Mouse (Mus musculus) liver, adult 2 months (tissue): ENCODE data around the gene Adgrf3. TPM values are rescaled to one million over a fixed set of nuclear protein-coding genes. Genes with fewer than 3 reads are reported as not detected.
"Not testable (repeated sequence)": the region's sequence is repeated elsewhere in the genome, so short reads cannot be mapped to it uniquely, and the experiment has no call there.

Experiments
- DNase-seq: peaks from one replicate; pipeline ENCODE4 v3.0.0-alpha.2; 2011; ENCODE audit warnings: low read depth, low spot score; ENCODE audit errors: extremely low read depth
- H3K27ac ChIP-seq: fragments of 200-500 bp; replicated peaks from 2 replicates; pipeline ENCODE4 v1.5.1; 2012; ENCODE audit warnings: low read depth, mild to moderate bottlenecking, control low read depth, inconsistent platforms, low read length; ENCODE audit not compliant: insufficient read depth
- H3K27me3 ChIP-seq: fragments of 200-500 bp; 2 replicates; pipeline ENCODE4 v1.6.1; 2012; ENCODE audit warnings: mild to moderate bottlenecking, moderate library complexity, low read length, inconsistent platforms; ENCODE audit not compliant: control insufficient read depth, insufficient read depth
- H3K36me3 ChIP-seq: fragments of 200-500 bp; 2 replicates; pipeline ENCODE4 v1.6.1; 2012; ENCODE audit warnings: low read length, inconsistent platforms; ENCODE audit not compliant: control insufficient read depth, insufficient read depth
- H3K4me1 ChIP-seq: fragments of 200-500 bp; 2 replicates; pipeline ENCODE4 v1.6.1; 2011; ENCODE audit warnings: low read length; ENCODE audit not compliant: control insufficient read depth, insufficient read depth
- H3K4me3 ChIP-seq: fragments of 200-500 bp; 2 replicates; pipeline ENCODE4 v1.5.1; 2011; ENCODE audit warnings: low read depth, mild to moderate bottlenecking, control low read depth, low read length, moderate library complexity; ENCODE audit not compliant: insufficient read depth
- H3K79me2 ChIP-seq: fragments of 200-500 bp; 2 replicates; pipeline ENCODE4 v1.6.1; 2012; ENCODE audit warnings: inconsistent platforms, mild to moderate bottlenecking, low read length, moderate library complexity; ENCODE audit not compliant: control insufficient read depth, insufficient read depth
- H3K9ac ChIP-seq: fragments of 200-500 bp; 2 replicates; pipeline ENCODE4 v1.6.1; 2012; ENCODE audit warnings: low read depth, mild to moderate bottlenecking, control low read depth, inconsistent platforms, low read length
- CTCF ChIP-seq: fragments of 200-500 bp; IDR thresholded peaks from 2 replicates; pipeline ENCODE4 v1.5.1; 2011; ENCODE audit warnings: low read depth, low read length, control low read depth
- POLR2A ChIP-seq: fragments of 200-500 bp; IDR thresholded peaks from 2 replicates; pipeline ENCODE4 v1.6.1; 2011; ENCODE audit warnings: low read length, control low read depth; ENCODE audit not compliant: insufficient read depth; ENCODE audit errors: extremely low read depth
- WGBS: fragments of 180-500 bp; shearing (Covaris S2); methylation state at CpG from one replicate; pipeline ENCODE4 v1.1.7; 2018; 5-methylcytosine and 5-hydroxymethylcytosine counted together
- polyA plus RNA-seq: library from polyadenylated mRNA; depleted of rRNA; stranded (reverse); fragments of >200 nt; gene quantifications from 2 replicates; pipeline ENCODE4 v1.2.3, GENCODE M21; 2012
- total RNA-seq: library from RNA; depleted of rRNA; stranded (reverse); fragments of >200 nt; gene quantifications from 2 replicates; pipeline ENCODE4 v1.2.3, GENCODE M21; 2014

Gene Adgrf3
- total and polyA plus RNA-seq, 2 experiments: not detected

- Histone ChIP-seq H3K27ac (no peak overlapping the region), H3K9ac (no peak overlapping the region), H3K36me3 (no peaks in the 10 kb centered on the region), H3K79me2 (no peaks in the 10 kb centered on the region), H3K4me3 (no peak overlapping the region), H3K4me1 (no peaks in the 10 kb centered on the region), H3K27me3 (no peaks in the 10 kb centered on the region)
- TF ChIP-seq CTCF (peak; percentile 42; the same call in 1 of the 2 replicates), POLR2A (no peak)
- WGBS: 8% methylated on average over 4 of the region's 4 CpGs
- DNase-seq: peak; percentile 43
Measured at GRCm38 (mm10) chr5:30214889-30215288, 9.4 kb upstream of the Adgrf3 start.

- not testable (repeated sequence) for H3K27ac ChIP-seq, DNase-seq, H3K27me3 ChIP-seq, H3K79me2 ChIP-seq, H3K4me1 ChIP-seq, H3K4me3 ChIP-seq, H3K9ac ChIP-seq, H3K36me3 ChIP-seq
- WGBS: 91% methylated on average over 5 of the region's 5 CpGs
Measured at GRCm38 (mm10) chr5:30210758-30211157, 5.2 kb upstream of the Adgrf3 start.

GRCm38 (mm10) chr5:30207276-30207675 is 1.8 kb upstream of the Adgrf3 start:
- TF ChIP-seq CTCF: peak; percentile 68
- TF ChIP-seq POLR2A: no peak
- no peak overlapping the region for H3K4me3 ChIP-seq
- DNase-seq: peak; percentile 53
- no peaks in the 10 kb centered on the region for H3K4me1 ChIP-seq
- H3K79me2 ChIP-seq: no peaks in the 10 kb centered on the region
- H3K36me3 ChIP-seq: no peaks in the 10 kb centered on the region
- no peak overlapping the region for H3K9ac ChIP-seq
- no peak overlapping the region for H3K27ac ChIP-seq
- WGBS: 60% methylated on average over 6 of the region's 6 CpGs
- H3K27me3 ChIP-seq: no peaks in the 10 kb centered on the region

- Histone ChIP-seq H3K9ac (no peak overlapping the region), H3K4me3 (no peak overlapping the region), H3K27me3 (no peaks in the 10 kb centered on the region), H3K36me3 (no peaks in the 10 kb centered on the region), H3K4me1 (no peaks in the 10 kb centered on the region), H3K79me2 (no peaks in the 10 kb centered on the region), H3K27ac (no peak overlapping the region)
- WGBS: 89% methylated on average over 3 of the region's 3 CpGs
- TF ChIP-seq CTCF (no peak), POLR2A (no peak)
- no peak for DNase-seq
Measured at GRCm38 (mm10) chr5:30205034-30205433, 488 bp downstream of the Adgrf3 start.

GRCm38 (mm10) chr5:30204441-30204840 is 1.1 kb downstream of the Adgrf3 start:
- no peaks in the 10 kb centered on the region for H3K4me1 ChIP-seq
- H3K36me3 ChIP-seq: no peaks in the 10 kb centered on the region
- TF ChIP-seq POLR2A (no peak), CTCF (no peak)
- no peak overlapping the region for H3K4me3 ChIP-seq
- H3K27me3 ChIP-seq: no peaks in the 10 kb centered on the region
- H3K79me2 ChIP-seq: no peaks in the 10 kb centered on the region
- no peak overlapping the region for H3K9ac ChIP-seq
- 87% methylated on average over 1 of the region's 1 CpGs for WGBS
- no peak for DNase-seq
- H3K27ac ChIP-seq: no peak overlapping the region

- no peak overlapping the region for H3K4me3 ChIP-seq
Measured at GRCm38 (mm10) chr5:30203216-30203885, 2.2 kb downstream of the Adgrf3 start.

More at GRCm38 (mm10) chr5:30203216-30203885, 2.2 kb downstream of the Adgrf3 start:
- no peaks in the 10 kb centered on the region for H3K79me2 ChIP-seq
- H3K27me3 ChIP-seq: no peaks in the 10 kb centered on the region
- H3K36me3 ChIP-seq: no peaks in the 10 kb centered on the region
- TF ChIP-seq POLR2A (no peak), CTCF (no peak)
- H3K9ac ChIP-seq: no peak overlapping the region
- WGBS: 86% methylated on average over 10 of the region's 10 CpGs
- no peak overlapping the region for H3K27ac ChIP-seq
- DNase-seq: no peak
- no peaks in the 10 kb centered on the region for H3K4me1 ChIP-seq
